Comparison of ENCODE assay signal across 21 mouse cellular contexts in the genomic region with DNA sequence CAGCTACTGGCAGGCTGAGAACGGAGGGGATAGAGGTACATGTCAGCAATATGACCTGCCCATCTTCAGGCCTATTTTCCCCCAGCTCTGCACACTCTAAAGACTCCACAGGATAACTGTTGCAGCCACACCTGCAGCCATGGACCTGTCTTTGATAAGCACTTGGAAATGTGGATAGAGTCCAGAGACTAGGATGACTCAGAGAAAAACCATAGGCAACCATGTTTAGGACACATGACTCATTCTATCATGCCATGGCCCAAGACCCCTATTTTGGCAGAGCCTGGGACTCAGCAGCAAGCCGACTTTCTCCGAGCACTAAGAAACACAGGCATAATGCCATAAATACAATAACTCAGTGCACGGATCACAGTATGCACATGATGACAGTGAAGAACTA. TPM values are rescaled to one million over a fixed set of nuclear protein-coding genes. Genes with fewer than 3 reads are reported as not detected.
A peak's percentile ranks its signal among the peaks of the same experiment; 100 is the strongest.
DNase-seq lines count a peak whose midpoint lies in the region; ATAC-seq and TF ChIP-seq lines count a peak whose summit lies in the region.
"Had no signal": no experiment of that assay in that cellular context is flagged by ENCODE, and none has a peak within 500 bp of the region (broad histone marks: within the 10 kb centered on the region; RNA-seq: fewer than 3 reads in every experiment).

No protein-coding gene starts in this region.

- no peak overlapping the region for H3K4me2 ChIP-seq in intestine, embryonic 16.5 days (ENCODE audit: low read depth, low read length)
- H3K4me2 ChIP-seq in intestine, embryonic 15.5 days (replicated peaks) = no peak overlapping the region
- no peak overlapping the region for H3K4me2 ChIP-seq in neural tube, embryonic 13.5 days
- H3K4me2 ChIP-seq in stomach, embryonic 15.5 days = no peak overlapping the region
- H3K4me2 ChIP-seq: embryonic facial prominence, embryonic 12.5 days; heart, embryonic 11.5 days; heart, embryonic 15.5 days; hindbrain, embryonic 13.5 days had no signal

- H3K27me3 ChIP-seq in intestine, embryonic 16.5 days (replicated peaks; ENCODE audit: control insufficient read depth, insufficient read depth, low read length) = no peaks in the 10 kb centered on the region
- no peaks in the 10 kb centered on the region for H3K27me3 ChIP-seq in intestine, embryonic 15.5 days (replicated peaks)
- no peaks in the 10 kb centered on the region for H3K27me3 ChIP-seq in neural tube, embryonic 13.5 days
- no peaks in the 10 kb centered on the region for H3K27me3 ChIP-seq in stomach, embryonic 15.5 days (replicated peaks)
- H3K27me3 ChIP-seq: embryonic facial prominence, embryonic 12.5 days; heart, embryonic 15.5 days; hindbrain, embryonic 13.5 days; Patski had no signal

- no peak for TF ChIP-seq CTCF in lung, adult 2 months (IDR thresholded peaks at IDR 0.05; ENCODE audit: insufficient read depth, low read length)

- H3K9me3 ChIP-seq in intestine, embryonic 16.5 days (ENCODE audit: control insufficient read depth, low read length) = no peaks in the 10 kb centered on the region
- no peaks in the 10 kb centered on the region for H3K9me3 ChIP-seq in intestine, embryonic 15.5 days
- H3K9me3 ChIP-seq in neural tube, embryonic 13.5 days = no peaks in the 10 kb centered on the region
- no peaks in the 10 kb centered on the region for H3K9me3 ChIP-seq in stomach, embryonic 15.5 days
- H3K9me3 ChIP-seq: embryonic facial prominence, embryonic 12.5 days; heart, embryonic 15.5 days; hindbrain, embryonic 13.5 days had no signal

- no peaks in the 10 kb centered on the region for H3K36me3 ChIP-seq in intestine, embryonic 16.5 days (ENCODE audit: control insufficient read depth, insufficient read depth, low read length)
- no peaks in the 10 kb centered on the region for H3K36me3 ChIP-seq in intestine, embryonic 15.5 days
- H3K36me3 ChIP-seq in neural tube, embryonic 13.5 days = peaks cover 30% of the 10 kb centered on the region
- H3K36me3 ChIP-seq in stomach, embryonic 15.5 days = no peaks in the 10 kb centered on the region
- H3K36me3 ChIP-seq: embryonic facial prominence, embryonic 12.5 days; heart, embryonic 15.5 days had no signal

- 86% methylated on average over 4 of the region's 4 CpGs for WGBS in intestine, embryonic 16.5 days
- WGBS in intestine, embryonic 15.5 days = 81% methylated on average over 4 of the region's 4 CpGs
- WGBS in neural tube, embryonic 13.5 days = 93% methylated on average over 4 of the region's 4 CpGs
- WGBS in stomach, embryonic 15.5 days = 84% methylated on average over 4 of the region's 4 CpGs
- WGBS in lung, adult 2 months = 89% methylated on average over 4 of the region's 4 CpGs

- no peak overlapping the region for H3K4me3 ChIP-seq in intestine, embryonic 16.5 days (ENCODE audit: low read length)
- no peak overlapping the region for H3K4me3 ChIP-seq in intestine, embryonic 15.5 days (replicated peaks)
- H3K4me3 ChIP-seq in neural tube, embryonic 13.5 days = no peak overlapping the region
- H3K4me3 ChIP-seq in stomach, embryonic 15.5 days (replicated peaks) = no peak overlapping the region
- no peak overlapping the region for H3K4me3 ChIP-seq in lung, adult 2 months (replicated peaks; ENCODE audit: extremely low read depth, low read depth, low read length)
- H3K4me3 ChIP-seq: embryonic facial prominence, embryonic 12.5 days; heart, embryonic 15.5 days; hindbrain, embryonic 13.5 days had no signal

- peak; percentile 30 for DNase-seq in cerebellum, adult 9-10 months
- no peak for DNase-seq in cerebellum, postnatal 4 days (ENCODE audit: low spot score in 2 of 2)
- DNase-seq in neural tube, embryonic 10.5 days (ENCODE audit: extremely low spot score, low spot score) = no peak
- DNase-seq in lung, adult 2 months = no peak
- DNase-seq: adrenal gland, postnatal 14 days; cerebellum, adult 11-12 months; cerebellum, postnatal 10 days; gastrocnemius, postnatal 36 days; heart, adult 18-20 months; heart, postnatal 14 days had no signal

- peak overlapping the region; percentile 75 for H3K27ac ChIP-seq in intestine, embryonic 16.5 days (ENCODE audit: low read length)
- no peak overlapping the region for H3K27ac ChIP-seq in intestine, embryonic 15.5 days
- H3K27ac ChIP-seq in neural tube, embryonic 13.5 days (replicated peaks) = peak overlapping the region; percentile 78; the same call in 1 of the 2 replicates
- peak overlapping the region; percentile 85; the same call in 1 of the 2 replicates for H3K27ac ChIP-seq in stomach, embryonic 15.5 days
- H3K27ac ChIP-seq: embryonic facial prominence, embryonic 12.5 days had no signal

- ATAC-seq in intestine, embryonic 16.5 days = no peak
- ATAC-seq in intestine, embryonic 15.5 days = no peak
- ATAC-seq in neural tube, embryonic 13.5 days (ENCODE audit: low read depth) = no peak
- ATAC-seq in stomach, embryonic 15.5 days (ENCODE audit: insufficient read depth, low FRiP score, low read depth) = no peak
- ATAC-seq: activated CD4-positive, CD25-positive, alpha-beta regulatory T cell, adult 4 months; hindbrain, postnatal 0 days; Patski had no signal

- no peak for TF ChIP-seq POLR2A in lung, adult 2 months (IDR thresholded peaks at IDR 0.05; ENCODE audit: borderline replicate concordance, extremely low read depth, low read depth, low read length)

- peaks cover 35% of the 10 kb centered on the region for H3K4me1 ChIP-seq in intestine, embryonic 16.5 days (ENCODE audit: control insufficient read depth, insufficient read depth, low read length)
- H3K4me1 ChIP-seq in intestine, embryonic 15.5 days (replicated peaks) = peaks cover 25% of the 10 kb centered on the region
- peaks cover 45% of the 10 kb centered on the region for H3K4me1 ChIP-seq in neural tube, embryonic 13.5 days (replicated peaks)
- peaks cover 18% of the 10 kb centered on the region for H3K4me1 ChIP-seq in stomach, embryonic 15.5 days
- no peaks in the 10 kb centered on the region; the same call in 1 of the 2 replicates for H3K4me1 ChIP-seq in lung, adult 2 months (ENCODE audit: control insufficient read depth, insufficient read depth, low read length)
- H3K4me1 ChIP-seq: embryonic facial prominence, embryonic 12.5 days had no signal

- H3K9ac ChIP-seq in intestine, embryonic 16.5 days (ENCODE audit: low read depth, low read length) = no peak overlapping the region
- H3K9ac ChIP-seq in intestine, embryonic 15.5 days = no peak overlapping the region
- no peak overlapping the region for H3K9ac ChIP-seq in neural tube, embryonic 13.5 days
- H3K9ac ChIP-seq in stomach, embryonic 15.5 days = no peak overlapping the region
- H3K9ac ChIP-seq: embryonic facial prominence, embryonic 12.5 days; heart, embryonic 15.5 days; hindbrain, embryonic 13.5 days had no signal

RNA-seq across cellular contexts. Expression of gene Ralgps1, which starts 6.6 kb away (rescaled TPM):
- polyA plus RNA-seq in intestine, embryonic 16.5 days (2015; fragmentation: Nextera tagmentation; extraction: Ambion mirVana) = 6.3 and 8.0 TPM in 2 replicates
- 5.5 and 6.7 TPM in 2 replicates for polyA plus RNA-seq in intestine, embryonic 15.5 days (2015; fragmentation: Nextera tagmentation; extraction: Ambion mirVana)
- 33.2 and 36.9 TPM in 2 replicates for polyA plus RNA-seq in neural tube, embryonic 13.5 days (2015; fragmentation: Nextera tagmentation; extraction: Ambion mirVana)
- 6.2 and 8.9 TPM in 2 replicates for polyA plus RNA-seq in stomach, embryonic 15.5 days (2015; fragmentation: Nextera tagmentation; extraction: Ambion mirVana)
- polyA plus RNA-seq in lung, adult 2 months (2012; rRNA removed) = 4.7 and 5.9 TPM in 2 replicates
